Mouse (Mus musculus) heart, postnatal 25 days (tissue): Measurements from ENCODE around the gene Dlgap3. TPM values are rescaled to one million over a fixed set of nuclear protein-coding genes. Genes with fewer than 3 reads are reported as not detected.
A peak's percentile ranks its signal among the peaks of the same experiment; 100 is the strongest.

Experiments
- DNase-seq: peaks from one replicate; pipeline ENCODE4 v3.0.0; 2022; ENCODE audit warnings: low spot score
- intact Hi-C: fragments of 180-260 bp; cut with DNase I; formaldehyde crosslinking; loops from one replicate; pipeline ENCODE4 v1.15.1; 2025
- total RNA-seq, 2 experiments: library from RNA; stranded (reverse); gene quantifications; 2 replicates each; pipeline ENCODE4 v1.2.3; 2021

The Dlgap3 gene
- total RNA-seq, 2 experiments from 2014 or later, result 0.10 to 0.48 TPM

GRCm38 (mm10) chr4:127211318-127211717, 42.3 kb downstream of the Dlgap3 start:
- DNase-seq, result no peak
- intact Hi-C loops, result no loop called here

GRCm38 (mm10) chr4:127214510-127214909, 45.5 kb downstream of the Dlgap3 start:
- no peak for DNase-seq
- intact Hi-C loops, result no loop called here

DNA sequence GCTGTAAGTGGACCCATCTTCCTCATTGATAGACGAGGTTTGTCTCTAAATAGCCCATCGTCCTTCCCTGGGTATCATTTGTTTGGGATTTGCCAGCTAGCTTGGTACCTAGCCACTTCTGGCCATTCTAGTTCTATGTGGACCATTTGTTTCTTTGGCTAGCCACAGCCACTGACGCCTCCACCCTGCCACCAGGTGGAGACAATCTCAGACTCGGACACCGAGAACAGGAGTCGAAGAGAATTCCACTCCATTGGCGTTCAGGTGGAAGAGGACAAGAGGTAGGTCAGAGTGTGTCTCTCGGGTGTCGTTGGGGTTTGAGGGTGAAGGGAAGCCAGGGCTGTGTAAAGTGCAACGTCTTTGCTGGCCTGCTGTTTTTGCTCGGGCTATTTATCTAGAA, 46.1 kb downstream of the Dlgap3 start:
- intact Hi-C loops, result no loop called here
- DNase-seq, result no peak

- DNase-seq, result no peak
- intact Hi-C loops, result no loop called here
Measured at GRCm38 (mm10) chr4:127215799-127216198, 46.8 kb downstream of the Dlgap3 start.

DNA sequence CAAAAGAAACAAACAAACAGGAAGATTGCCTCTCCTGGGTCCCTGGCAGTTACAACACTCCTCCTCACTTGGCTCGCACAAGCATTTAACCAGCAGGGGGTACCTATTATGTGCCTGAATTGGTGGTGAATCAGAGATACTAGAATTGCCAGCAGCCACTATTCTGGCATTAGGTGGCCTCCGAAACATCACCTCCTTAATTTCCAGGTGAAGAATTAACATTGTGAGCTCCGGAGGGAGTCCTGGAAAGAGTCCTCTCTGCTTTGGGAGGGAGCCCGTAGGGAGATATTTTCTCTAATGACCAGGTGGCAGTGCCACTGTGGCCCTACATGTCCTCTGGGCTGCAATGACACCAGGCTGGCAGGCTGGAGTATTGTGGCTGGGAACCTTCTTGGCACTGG, 47.2 kb downstream of the Dlgap3 start:
- no peak for DNase-seq
- intact Hi-C loops, result no loop called here

DNA sequence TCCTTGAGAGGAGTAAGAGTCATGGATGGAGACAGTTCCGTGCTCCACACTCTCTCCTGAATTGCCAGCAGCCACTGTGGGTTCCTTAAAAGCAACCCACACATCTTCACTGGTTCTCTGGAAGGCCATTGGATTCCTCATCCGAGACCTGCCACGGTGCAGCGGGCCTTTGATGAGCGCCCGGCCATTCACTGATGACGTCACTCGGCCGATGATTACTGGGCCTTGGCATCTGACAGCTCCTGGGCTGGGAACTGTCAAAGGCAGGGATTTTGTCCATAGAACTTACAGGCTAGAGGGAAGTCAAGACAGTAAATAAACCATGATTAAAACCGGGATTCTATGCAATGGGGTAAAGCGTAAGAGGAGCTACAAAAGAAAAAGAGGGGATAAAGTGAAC, 48.0 kb downstream of the Dlgap3 start:
- no peak for DNase-seq
- intact Hi-C loops, result no loop called here

DNA sequence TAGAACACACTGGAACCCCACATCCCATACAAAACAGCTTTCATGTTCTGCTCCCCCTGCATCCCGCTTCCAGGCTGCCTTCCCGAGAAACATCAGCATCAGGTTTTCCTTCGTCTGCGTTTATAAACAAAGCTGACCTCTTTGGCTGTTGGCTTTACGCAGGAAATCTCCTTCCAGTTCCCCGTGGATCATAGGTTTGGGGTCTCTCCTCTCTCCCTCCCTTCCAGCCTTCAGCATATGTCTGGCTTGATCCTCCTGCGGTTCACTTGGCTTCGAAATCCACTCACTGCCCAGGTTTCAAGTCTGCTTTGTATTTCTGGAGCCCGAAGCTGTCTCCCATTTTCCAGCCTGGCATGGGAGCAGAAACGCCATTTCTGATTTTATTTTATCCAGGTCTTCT, 54.3 kb downstream of the Dlgap3 start:
- intact Hi-C loops, result no loop called here
- DNase-seq, result no peak

- intact Hi-C loops, result no loop called here
- DNase-seq, result no peak
Measured at GRCm38 (mm10) chr4:127223755-127224154, 54.8 kb downstream of the Dlgap3 start.

GRCm38 (mm10) chr4:127224444-127225100, 55.6 kb downstream of the Dlgap3 start:
- intact Hi-C loops, result no loop called here
- DNase-seq, result no peak

- DNase-seq, result no peak
- intact Hi-C loops, result no loop called here
Measured at GRCm38 (mm10) chr4:127226067-127226466, 57.1 kb downstream of the Dlgap3 start.

- intact Hi-C loops, result no loop called here
- no peak for DNase-seq
Measured at GRCm38 (mm10) chr4:127227051-127227673, 58.2 kb downstream of the Dlgap3 start.

DNA sequence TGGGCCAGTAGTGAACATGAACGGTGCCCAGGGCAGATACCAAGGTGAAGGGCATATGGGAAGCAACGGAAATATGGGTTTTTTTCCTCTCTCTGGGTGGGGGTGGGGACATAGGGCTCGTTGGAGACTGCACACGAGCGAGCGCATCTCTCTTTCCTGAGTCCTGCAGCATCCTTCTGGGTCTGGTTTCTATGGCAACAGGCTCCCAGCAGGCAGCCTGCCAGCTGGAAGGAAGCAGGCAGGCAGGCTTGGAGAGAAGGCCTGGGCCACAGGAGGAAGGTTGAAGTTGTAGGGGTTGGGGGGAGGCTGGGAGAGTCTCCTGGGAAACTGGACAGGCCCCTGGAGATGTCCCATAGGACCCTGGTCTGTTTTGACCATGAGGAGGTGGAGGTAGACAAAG, 63.0 kb downstream of the Dlgap3 start:
- intact Hi-C loops, result no loop called here
- DNase-seq, result no peak

DNA sequence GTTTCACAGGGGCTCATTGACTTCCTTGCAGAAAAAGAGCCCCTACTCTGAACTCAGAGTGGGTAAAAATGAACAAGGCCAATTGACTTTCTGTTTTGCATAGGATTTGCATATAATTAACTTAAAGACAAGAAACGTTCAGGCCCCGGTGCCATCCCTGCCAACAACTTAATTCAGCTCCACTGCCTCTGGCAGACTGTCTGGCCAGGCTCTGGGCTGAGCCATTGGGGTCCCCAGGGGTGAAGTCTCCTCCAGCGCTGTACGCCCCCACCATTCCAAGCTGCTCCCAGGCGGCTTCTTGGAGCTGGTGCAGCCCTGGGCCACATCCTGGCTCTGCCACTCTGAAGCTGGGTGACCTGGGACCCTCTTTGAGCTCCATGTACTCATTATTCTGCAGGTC, 63.5 kb downstream of the Dlgap3 start:
- intact Hi-C loops, result no loop called here
- DNase-seq, result no peak

DNA sequence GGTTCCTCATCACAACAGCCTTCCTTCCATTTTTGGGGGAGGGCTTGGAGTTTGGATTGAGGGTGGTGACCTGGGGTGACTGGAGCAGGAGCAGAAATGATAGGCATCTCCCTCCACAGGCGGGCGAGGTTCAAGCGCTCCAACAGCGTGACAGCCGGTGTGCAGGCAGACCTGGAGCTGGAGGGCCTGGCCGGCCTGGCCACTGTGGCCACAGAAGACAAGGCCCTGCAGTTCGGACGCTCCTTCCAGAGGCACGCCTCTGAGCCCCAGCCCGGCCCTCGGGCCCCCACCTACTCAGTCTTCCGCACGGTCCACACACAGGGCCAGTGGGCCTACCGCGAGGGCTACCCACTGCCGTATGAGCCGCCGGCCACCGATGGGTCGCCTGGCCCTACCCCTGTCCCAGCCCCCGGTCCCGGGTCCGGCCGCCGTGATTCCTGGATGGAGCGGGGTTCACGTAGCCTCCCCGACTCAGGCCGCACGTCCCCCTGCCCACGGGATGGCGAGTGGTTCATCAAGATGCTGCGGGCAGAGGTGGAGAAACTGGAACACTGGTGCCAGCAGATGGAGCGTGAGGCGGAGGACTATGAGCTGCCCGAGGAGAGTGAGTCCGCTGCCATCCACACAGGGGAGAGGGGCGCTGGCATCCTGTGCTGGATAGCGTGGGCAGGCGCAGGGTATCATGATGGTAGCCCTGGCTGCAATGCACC, 64.6 kb downstream of the Dlgap3 start:
- no peak for DNase-seq
- intact Hi-C loops, result loop anchor here (2.0 kb wide), 1 partner anchor 85 kb away; no protein-coding TSS in a partner anchor

DNA sequence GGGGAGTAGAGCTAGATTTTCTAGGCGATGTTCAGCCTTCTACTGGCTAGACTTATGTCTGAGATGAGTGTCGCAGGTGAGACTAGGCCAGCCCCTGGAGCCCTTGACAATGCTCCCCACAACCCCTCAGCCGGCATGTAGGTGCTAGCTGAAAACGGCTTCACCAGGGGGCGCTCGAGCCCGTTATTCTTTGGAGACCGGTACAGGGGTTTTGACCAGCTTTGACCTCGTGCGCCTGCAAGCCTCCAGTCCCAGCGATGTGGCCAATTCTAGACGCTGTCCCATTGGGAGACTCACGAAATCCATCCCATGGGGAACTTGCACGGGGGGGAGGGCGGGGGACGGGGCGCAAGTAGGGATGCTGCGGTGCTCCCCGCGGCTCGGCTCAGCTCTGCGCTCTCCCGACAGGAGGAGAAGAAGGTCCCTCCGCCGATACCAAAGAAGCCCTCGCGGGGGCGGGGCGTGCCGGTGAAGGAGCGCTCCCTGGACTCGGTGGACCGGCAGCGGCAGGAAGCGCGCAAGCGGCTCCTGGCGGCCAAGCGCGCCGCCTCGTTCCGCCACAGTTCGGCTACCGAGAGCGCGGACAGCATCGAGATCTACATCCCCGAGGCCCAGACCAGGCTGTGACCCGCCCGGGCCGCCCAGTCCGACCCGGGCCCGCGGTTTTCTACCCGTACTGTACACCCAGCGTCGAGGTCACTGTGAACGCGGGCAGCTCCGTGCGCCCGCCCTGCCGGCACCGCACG, 66.9 kb downstream of the Dlgap3 start:
- peak; percentile 53 for DNase-seq
- intact Hi-C loops, result loop anchor here (1.0 to 2.0 kb wide), 2 partner anchors 83 to 88 kb away; no protein-coding TSS in a partner anchor

- DNase-seq, result no peak
- intact Hi-C loops, result no loop called here
Measured at GRCm38 (mm10) chr4:127236631-127237030, 67.6 kb downstream of the Dlgap3 start.

GRCm38 (mm10) chr4:127237271-127237670, 68.3 kb downstream of the Dlgap3 start:
- no peak for DNase-seq
- intact Hi-C loops, result no loop called here

GRCm38 (mm10) chr4:127242696-127243095, 73.7 kb downstream of the Dlgap3 start:
- DNase-seq, result no peak
- intact Hi-C loops, result loop anchor here (10.0 kb wide), 3 partner anchors 168 to 688 kb away; partner anchors contain the start of genes Clspn, Sfpq and Zmym6

DNA sequence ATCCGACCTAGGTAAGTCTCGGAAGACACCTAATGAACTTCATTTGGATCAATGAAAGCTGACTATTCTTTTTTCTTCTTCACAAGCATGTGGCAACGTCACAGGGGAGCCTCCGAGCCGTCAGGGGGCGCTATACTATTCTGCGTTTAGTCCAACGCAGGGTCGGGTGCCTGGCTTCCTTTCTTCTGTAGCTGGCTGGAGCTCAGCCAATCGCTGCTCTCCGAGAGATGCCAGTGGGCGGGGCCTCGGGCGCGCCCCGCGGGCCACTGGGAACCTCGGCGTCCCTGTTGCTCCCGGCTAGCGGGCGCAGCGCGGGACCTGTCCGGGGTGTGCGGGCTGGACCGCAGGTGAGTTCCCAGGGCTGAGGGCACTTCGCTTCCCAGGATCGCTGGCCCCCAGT, 74.5 kb downstream of the Dlgap3 start, which contains the start of gene Smim12:
Smim12 (plus strand) TSS at position 233 of the 400 bp plus-strand sequence.
- intact Hi-C loops, result loop anchor here (10.0 kb wide), 3 partner anchors 169 to 689 kb away; partner anchors contain the start of genes Clspn, Sfpq and Zmym6
- DNase-seq, result peak; percentile 94

DNA sequence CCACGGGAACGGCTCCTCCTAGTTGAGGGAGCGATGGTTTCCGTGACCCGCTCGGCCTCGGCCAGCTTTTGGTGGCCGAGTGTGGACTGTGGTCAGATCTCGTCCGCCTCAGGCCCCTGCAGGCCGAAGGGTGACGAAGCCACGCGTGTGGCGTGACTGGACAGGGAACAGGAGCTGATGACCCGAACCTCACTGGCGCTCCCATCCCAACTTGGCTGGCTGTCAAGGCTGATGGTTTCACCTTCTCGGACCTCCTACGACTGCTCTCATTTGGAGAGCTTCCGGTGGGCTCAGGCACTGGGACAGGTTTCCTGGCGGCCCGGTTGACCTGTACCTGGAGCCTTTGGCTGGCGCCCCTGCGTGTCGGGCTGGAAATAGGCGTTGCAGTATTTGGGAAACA, 74.9 kb downstream of the Dlgap3 start:
- intact Hi-C loops, result loop anchor here (10.0 kb wide), 3 partner anchors 169 to 689 kb away; partner anchors contain the start of genes Clspn, Sfpq and Zmym6
- no peak for DNase-seq
